Mouse (Mus musculus) limb, embryonic 12.5 days (tissue): ENCODE results near the gene Hephl1. TPM values are rescaled to one million over a fixed set of nuclear protein-coding genes. Genes with fewer than 3 reads are reported as not detected.
"Not testable (repeated sequence)": the region's sequence is repeated elsewhere in the genome, so short reads cannot be mapped to it uniquely, and the experiment has no call there.

Source experiments
- ATAC-seq: fragments of 200-750 bp; cut with Nextera tagmentation; 2 replicates; pipeline ENCODE4 v1.8.0; 2017; ENCODE audit warnings: low read depth, moderate TSS enrichment; ENCODE audit not compliant: insufficient number of reproducible peaks, insufficient read depth, low FRiP score, low TSS enrichment
- H3K27ac ChIP-seq: fragments of 300-500 bp; sonication (generic); 2 replicates; pipeline ENCODE4 v1.5.1; 2016; ENCODE audit warnings: mild to moderate bottlenecking, moderate library complexity
- H3K27me3 ChIP-seq: fragments of 300-500 bp; sonication (generic); 2 replicates; pipeline ENCODE4 v1.6.1; 2016; ENCODE audit warnings: mild to moderate bottlenecking, moderate library complexity
- H3K36me3 ChIP-seq: fragments of 300-500 bp; sonication (generic); 2 replicates; pipeline ENCODE4 v1.6.1; 2016; ENCODE audit warnings: mild to moderate bottlenecking, moderate library complexity
- H3K4me1 ChIP-seq: fragments of 300-500 bp; sonication (generic); replicated peaks from 2 replicates; pipeline ENCODE4 v1.6.1; 2016
- H3K4me2 ChIP-seq: fragments of 300-500 bp; sonication (generic); 2 replicates; pipeline ENCODE4 v1.6.1; 2016; ENCODE audit warnings: mild to moderate bottlenecking, moderate library complexity
- H3K4me3 ChIP-seq: fragments of 300-500 bp; sonication (generic); replicated peaks from 2 replicates; pipeline ENCODE4 v1.5.1; 2016; ENCODE audit warnings: mild to moderate bottlenecking
- H3K9ac ChIP-seq: fragments of 300-500 bp; sonication (generic); replicated peaks from 2 replicates; pipeline ENCODE4 v1.6.1; 2016; ENCODE audit warnings: mild to moderate bottlenecking, moderate library complexity
- H3K9me3 ChIP-seq: fragments of 300-500 bp; sonication (generic); 2 replicates; pipeline ENCODE4 v1.6.1; 2016; ENCODE audit warnings: mild to moderate bottlenecking, moderate library complexity
- WGBS: fragments of 180-500 bp; shearing (Covaris S2); methylation state at CpG from one replicate; pipeline ENCODE4 v1.1.7; 2016; 5-methylcytosine and 5-hydroxymethylcytosine counted together
- polyA plus RNA-seq: library from polyadenylated mRNA; unstranded; fragments of >200 nt; fragmentation: Nextera tagmentation; extraction: Ambion mirVana; gene quantifications from 2 replicates; pipeline ENCODE4 v1.2.1, GENCODE M21; 2016

The Hephl1 gene
- polyA plus RNA-seq, 1 experiment from 2014 or later: not detected

- 67% methylated on average over 11 of the region's 11 CpGs for WGBS
- no peaks in the 10 kb centered on the region for H3K27me3 ChIP-seq
- H3K36me3 ChIP-seq: no peaks in the 10 kb centered on the region
- no peak overlapping the region for H3K9ac ChIP-seq
- no peak for ATAC-seq
- no peak overlapping the region for H3K4me2 ChIP-seq
- H3K4me3 ChIP-seq: no peak overlapping the region
- no peaks in the 10 kb centered on the region for H3K9me3 ChIP-seq
- no peaks in the 10 kb centered on the region for H3K4me1 ChIP-seq
- H3K27ac ChIP-seq: no peak overlapping the region
Observed at GRCm38 (mm10) chr9:15103579-15104300, 8.2 kb downstream of the Hephl1 start.

- Histone ChIP-seq H3K27ac (no peak overlapping the region), H3K4me3 (no peak overlapping the region), H3K36me3 (no peaks in the 10 kb centered on the region), H3K27me3 (no peaks in the 10 kb centered on the region), H3K9me3 (no peaks in the 10 kb centered on the region), H3K4me1 (no peaks in the 10 kb centered on the region), H3K9ac (no peak overlapping the region), H3K4me2 (no peak overlapping the region)
- WGBS: 81% methylated on average over 7 of the region's 7 CpGs
- ATAC-seq: no peak
Observed at GRCm38 (mm10) chr9:15101531-15102161, 10.3 kb downstream of the Hephl1 start.

DNA sequence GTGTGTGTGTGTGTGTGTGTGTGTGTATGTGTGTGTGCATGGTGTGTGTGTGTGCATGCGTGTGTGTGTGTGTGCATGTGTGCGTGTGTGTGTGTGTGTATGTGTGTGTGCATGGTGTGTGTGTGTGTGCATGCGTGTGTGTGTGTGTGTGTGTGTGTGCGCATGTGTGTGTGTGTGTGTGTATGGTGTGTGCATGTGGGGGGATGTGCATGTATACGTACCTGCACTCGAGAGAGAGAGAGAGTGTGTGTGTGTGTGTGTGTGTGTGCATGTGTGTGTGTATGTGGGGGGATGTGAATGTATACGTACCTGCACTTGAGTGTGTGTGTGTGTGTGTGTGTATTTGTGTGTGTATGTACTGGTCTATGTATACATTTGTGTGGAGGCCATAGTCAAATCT, 13.5 kb downstream of the Hephl1 start:
- 93% methylated on average over 6 of the region's 7 CpGs for WGBS
- ATAC-seq, H3K4me2 ChIP-seq, H3K36me3 ChIP-seq, H3K27ac ChIP-seq, H3K9ac ChIP-seq, H3K9me3 ChIP-seq, H3K27me3 ChIP-seq, H3K4me3 ChIP-seq, H3K4me1 ChIP-seq: not testable (repeated sequence)

GRCm38 (mm10) chr9:15097172-15097571, 14.7 kb downstream of the Hephl1 start:
- Histone ChIP-seq H3K4me2 (no peak overlapping the region), H3K4me3 (no peak overlapping the region), H3K9me3 (no peaks in the 10 kb centered on the region), H3K4me1 (no peaks in the 10 kb centered on the region), H3K27ac (no peak overlapping the region), H3K36me3 (no peaks in the 10 kb centered on the region), H3K27me3 (no peaks in the 10 kb centered on the region), H3K9ac (no peak overlapping the region)
- no peak for ATAC-seq
- WGBS: 82% methylated on average over 2 of the region's 2 CpGs

DNA sequence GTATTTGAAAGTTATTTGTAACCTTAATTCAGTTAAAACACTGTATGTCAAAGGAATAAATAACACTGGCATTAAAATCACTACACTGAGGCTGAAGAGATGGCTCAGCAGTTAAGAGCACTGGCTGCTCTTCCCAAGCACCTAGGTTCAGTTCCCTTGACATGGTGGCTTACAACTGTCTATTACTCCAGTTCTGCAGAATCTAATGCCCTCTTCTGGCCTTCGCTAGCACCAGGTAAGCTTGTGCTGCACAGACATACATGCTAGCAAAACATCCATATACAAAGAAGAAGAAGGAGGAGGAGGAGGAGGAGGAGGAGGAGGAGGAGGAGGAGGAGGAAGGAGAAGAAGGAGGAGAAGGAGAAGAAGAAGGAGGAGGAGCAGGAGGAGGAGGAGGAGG, 15.7 kb downstream of the Hephl1 start:
- H3K36me3 ChIP-seq: no peaks in the 10 kb centered on the region
- no peak overlapping the region for H3K4me3 ChIP-seq
- H3K4me1 ChIP-seq: no peaks in the 10 kb centered on the region
- H3K4me2 ChIP-seq: no peak overlapping the region
- no peak for ATAC-seq
- WGBS: 76% methylated on average over 1 of the region's 1 CpGs
- no peak overlapping the region for H3K27ac ChIP-seq
- H3K9ac ChIP-seq: no peak overlapping the region
- no peaks in the 10 kb centered on the region for H3K27me3 ChIP-seq
- H3K9me3 ChIP-seq: no peaks in the 10 kb centered on the region

- H3K27me3 ChIP-seq: no peaks in the 10 kb centered on the region
- no peak overlapping the region for H3K9ac ChIP-seq
- WGBS: 62% methylated on average over 3 of the region's 3 CpGs
- no peak for ATAC-seq
- H3K27ac ChIP-seq: no peak overlapping the region
- no peak overlapping the region for H3K4me2 ChIP-seq
- H3K4me1 ChIP-seq: no peaks in the 10 kb centered on the region
- no peaks in the 10 kb centered on the region for H3K36me3 ChIP-seq
- H3K4me3 ChIP-seq: no peak overlapping the region
- H3K9me3 ChIP-seq: no peaks in the 10 kb centered on the region
Observed at GRCm38 (mm10) chr9:15095206-15095605, 16.7 kb downstream of the Hephl1 start.

- H3K4me1 ChIP-seq: no peaks in the 10 kb centered on the region
- H3K27me3 ChIP-seq: no peaks in the 10 kb centered on the region
- H3K27ac ChIP-seq: no peak overlapping the region
- H3K9me3 ChIP-seq: no peaks in the 10 kb centered on the region
- no peak overlapping the region for H3K4me3 ChIP-seq
- no peaks in the 10 kb centered on the region for H3K36me3 ChIP-seq
- H3K4me2 ChIP-seq: no peak overlapping the region
- no peak overlapping the region for H3K9ac ChIP-seq
- WGBS: 89% methylated on average over 6 of the region's 6 CpGs
- ATAC-seq: no peak
Observed at GRCm38 (mm10) chr9:15068686-15069295, 43.1 kb downstream of the Hephl1 start.

DNA sequence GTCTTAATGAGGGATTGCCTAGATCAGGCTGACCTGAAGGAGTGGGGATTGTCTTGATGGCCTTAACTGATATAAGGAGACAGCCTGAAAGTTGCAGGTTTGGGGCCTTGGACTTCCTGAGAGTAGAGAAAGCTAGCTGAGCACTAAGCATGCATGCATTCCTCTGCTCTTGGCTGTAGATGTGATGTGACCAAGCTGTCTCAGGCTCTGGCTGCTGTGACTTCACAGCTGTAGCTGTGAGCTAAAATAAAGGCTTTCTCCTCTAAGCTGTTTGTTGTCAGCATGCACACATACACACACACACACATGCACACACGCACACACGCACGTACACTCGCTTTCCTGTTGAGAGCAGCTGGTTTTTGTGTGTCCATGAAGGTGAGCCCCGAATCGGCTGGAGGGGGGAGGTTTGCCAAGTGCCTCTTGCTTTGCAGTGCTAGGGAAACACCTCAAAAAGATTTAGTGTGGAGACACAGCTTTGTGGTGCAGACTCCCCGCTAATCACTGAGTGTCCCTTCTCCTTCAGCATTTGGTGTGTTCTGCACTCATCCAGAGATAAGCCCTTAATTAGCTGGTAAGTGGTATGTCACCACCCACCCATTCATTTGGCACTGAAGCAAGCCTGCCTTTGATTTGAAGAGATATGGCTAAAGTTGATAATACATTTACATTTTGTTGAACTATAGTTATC, 43.8 kb downstream of the Hephl1 start:
- no peaks in the 10 kb centered on the region for H3K9me3 ChIP-seq
- no peak overlapping the region for H3K9ac ChIP-seq
- no peak overlapping the region for H3K4me2 ChIP-seq
- H3K27me3 ChIP-seq: no peaks in the 10 kb centered on the region
- H3K4me3 ChIP-seq: no peak overlapping the region
- ATAC-seq: no peak
- no peaks in the 10 kb centered on the region for H3K36me3 ChIP-seq
- WGBS: 72% methylated on average over 7 of the region's 7 CpGs
- H3K27ac ChIP-seq: no peak overlapping the region
- H3K4me1 ChIP-seq: no peaks in the 10 kb centered on the region

GRCm38 (mm10) chr9:15064176-15064575, 47.7 kb downstream of the Hephl1 start:
- Histone ChIP-seq H3K4me3 (no peak overlapping the region), H3K9me3 (no peaks in the 10 kb centered on the region), H3K9ac (no peak overlapping the region), H3K27ac (no peak overlapping the region), H3K4me1 (no peaks in the 10 kb centered on the region), H3K36me3 (no peaks in the 10 kb centered on the region), H3K27me3 (no peaks in the 10 kb centered on the region), H3K4me2 (no peak overlapping the region)
- no peak for ATAC-seq
- WGBS: 0% methylated on average over 1 of the region's 1 CpGs

DNA sequence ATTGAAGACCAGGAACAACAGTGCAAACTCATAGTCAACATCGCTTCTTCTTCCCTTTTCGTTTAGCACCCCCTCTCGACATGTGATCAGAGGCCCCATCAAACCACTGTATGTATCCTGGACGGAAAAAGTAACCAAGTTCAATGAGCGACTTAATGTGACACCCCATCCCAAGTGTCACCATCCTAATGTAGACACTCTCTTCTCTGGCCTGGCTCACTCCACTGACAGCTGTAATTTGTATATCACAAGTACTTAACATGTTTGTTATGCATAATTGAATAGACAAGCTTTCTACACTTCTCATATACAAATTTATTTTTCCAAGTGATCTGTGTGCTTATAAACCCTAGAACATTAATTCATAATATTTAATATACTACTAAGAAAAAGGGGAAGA, 51.1 kb downstream of the Hephl1 start:
- ATAC-seq: no peak
- Histone ChIP-seq H3K4me3 (no peak overlapping the region), H3K27ac (no peak overlapping the region), H3K9me3 (no peaks in the 10 kb centered on the region), H3K9ac (no peak overlapping the region), H3K4me2 (no peak overlapping the region), H3K27me3 (no peaks in the 10 kb centered on the region), H3K36me3 (no peaks in the 10 kb centered on the region), H3K4me1 (no peaks in the 10 kb centered on the region)
- 89% methylated on average over 5 of the region's 5 CpGs for WGBS

GRCm38 (mm10) chr9:15060026-15060425, 51.9 kb downstream of the Hephl1 start:
- Histone ChIP-seq H3K27me3 (no peaks in the 10 kb centered on the region), H3K36me3 (no peaks in the 10 kb centered on the region), H3K4me3 (no peak overlapping the region), H3K4me1 (no peaks in the 10 kb centered on the region), H3K4me2 (no peak overlapping the region), H3K9me3 (no peaks in the 10 kb centered on the region), H3K9ac (no peak overlapping the region), H3K27ac (no peak overlapping the region)
- WGBS: 82% methylated on average over 6 of the region's 6 CpGs
- ATAC-seq: no peak
